Mouse (Mus musculus) kidney, embryonic 14.5 days (tissue): ENCODE results near the gene 2300002M23Rik. TPM values are rescaled to one million over a fixed set of nuclear protein-coding genes. Genes with fewer than 3 reads are reported as not detected.

Experiments
- ATAC-seq: fragments of 200-750 bp; cut with Nextera tagmentation; 2 replicates; pipeline ENCODE4 v1.8.0; 2017; ENCODE audit warnings: moderate number of reproducible peaks, mild to moderate bottlenecking, moderate TSS enrichment, moderate library complexity; ENCODE audit not compliant: low FRiP score, low TSS enrichment
- H3K27ac ChIP-seq: fragments of 300-500 bp; sonication (generic); 2 replicates; pipeline ENCODE4 v1.5.1; 2014; ENCODE audit warnings: low read depth, mild to moderate bottlenecking, low read length, moderate library complexity, mixed read lengths
- H3K27me3 ChIP-seq: fragments of 300-500 bp; sonication (generic); 2 replicates; pipeline ENCODE4 v1.6.1; 2014; ENCODE audit warnings: mild to moderate bottlenecking, low read length; ENCODE audit not compliant: control insufficient read depth, insufficient read depth
- H3K36me3 ChIP-seq: fragments of 300-500 bp; sonication (generic); 2 replicates; pipeline ENCODE4 v1.6.1; 2014; ENCODE audit warnings: low read length, mixed read lengths; ENCODE audit not compliant: control insufficient read depth, insufficient read depth
- H3K4me1 ChIP-seq: fragments of 300-500 bp; sonication (generic); 2 replicates; pipeline ENCODE4 v1.6.1; 2014; ENCODE audit warnings: low read length, mixed read lengths; ENCODE audit not compliant: control insufficient read depth, insufficient read depth
- H3K4me2 ChIP-seq: fragments of 300-500 bp; sonication (generic); replicated peaks from 2 replicates; pipeline ENCODE4 v1.6.1; 2014; ENCODE audit warnings: low read depth, mild to moderate bottlenecking, low read length
- H3K4me3 ChIP-seq: fragments of 300-500 bp; sonication (generic); 2 replicates; pipeline ENCODE4 v1.5.1; 2014; ENCODE audit warnings: mild to moderate bottlenecking, low read length
- H3K9ac ChIP-seq: fragments of 300-500 bp; sonication (generic); 2 replicates; pipeline ENCODE4 v1.6.1; 2014; ENCODE audit warnings: low read depth, mild to moderate bottlenecking, low read length, moderate library complexity
- H3K9me3 ChIP-seq: fragments of 300-500 bp; sonication (generic); 2 replicates; pipeline ENCODE4 v1.6.1; 2016; ENCODE audit warnings: low read length; ENCODE audit not compliant: control insufficient read depth
- WGBS: fragments of 180-500 bp; shearing (Covaris S2); extraction: QIAGEN DNeasy Blood & Tissue Kit; methylation state at CpG from one replicate; pipeline ENCODE4 v1.1.7; 2014; 5-methylcytosine and 5-hydroxymethylcytosine counted together
- polyA plus RNA-seq: library from polyadenylated mRNA; unstranded; fragments of >200 nt; fragmentation: Nextera tagmentation; extraction: Ambion mirVana; gene quantifications from 2 replicates; pipeline ENCODE4 v1.2.1, GENCODE M21; 2014

2300002M23Rik gene
- polyA plus RNA-seq, 1 experiment from 2014 or later, result not detected

GRCm38 (mm10) chr17:35590410-35591218, 23.4 kb downstream of the 2300002M23Rik start:
- Histone ChIP-seq H3K9me3 (no peaks in the 10 kb centered on the region), H3K4me1 (no peaks in the 10 kb centered on the region; the same call in 1 of the 2 replicates), H3K27me3 (no peaks in the 10 kb centered on the region), H3K4me2 (no peak overlapping the region), H3K36me3 (no peaks in the 10 kb centered on the region), H3K27ac (no peak overlapping the region), H3K9ac (no peak overlapping the region), H3K4me3 (no peak overlapping the region)
- WGBS, result 38% methylated on average over 21 of the region's 21 CpGs
- ATAC-seq, result peak; percentile 60

GRCm38 (mm10) chr17:35591219-35591578, 23.9 kb downstream of the 2300002M23Rik start:
- H3K4me2 ChIP-seq, result no peak overlapping the region
- WGBS, result 96% methylated on average over 7 of the region's 7 CpGs
- H3K4me3 ChIP-seq, result no peak overlapping the region
- no peaks in the 10 kb centered on the region for H3K27me3 ChIP-seq
- H3K4me1 ChIP-seq, result no peaks in the 10 kb centered on the region; the same call in 1 of the 2 replicates
- no peaks in the 10 kb centered on the region for H3K36me3 ChIP-seq
- H3K27ac ChIP-seq, result no peak overlapping the region
- no peak overlapping the region for H3K9ac ChIP-seq
- no peak for ATAC-seq
- no peaks in the 10 kb centered on the region for H3K9me3 ChIP-seq

GRCm38 (mm10) chr17:35591731-35592130, 24.5 kb downstream of the 2300002M23Rik start:
- Histone ChIP-seq H3K27me3 (no peaks in the 10 kb centered on the region), H3K36me3 (no peaks in the 10 kb centered on the region), H3K4me3 (no peak overlapping the region), H3K27ac (no peak overlapping the region), H3K9me3 (no peaks in the 10 kb centered on the region), H3K4me1 (no peaks in the 10 kb centered on the region; the same call in 1 of the 2 replicates), H3K4me2 (no peak overlapping the region), H3K9ac (no peak overlapping the region)
- 89% methylated on average over 15 of the region's 15 CpGs for WGBS
- no peak for ATAC-seq

GRCm38 (mm10) chr17:35592131-35592530, 24.9 kb downstream of the 2300002M23Rik start:
- H3K9ac ChIP-seq, result no peak overlapping the region
- 83% methylated on average over 9 of the region's 9 CpGs for WGBS
- no peak overlapping the region for H3K4me2 ChIP-seq
- H3K4me1 ChIP-seq, result no peaks in the 10 kb centered on the region; the same call in 1 of the 2 replicates
- H3K27ac ChIP-seq, result no peak overlapping the region
- no peaks in the 10 kb centered on the region for H3K36me3 ChIP-seq
- no peaks in the 10 kb centered on the region for H3K27me3 ChIP-seq
- H3K4me3 ChIP-seq, result no peak overlapping the region
- no peak for ATAC-seq
- no peaks in the 10 kb centered on the region for H3K9me3 ChIP-seq

- H3K4me1 ChIP-seq, result no peaks in the 10 kb centered on the region; the same call in 1 of the 2 replicates
- H3K9ac ChIP-seq, result no peak overlapping the region
- no peak for ATAC-seq
- H3K27ac ChIP-seq, result no peak overlapping the region
- no peaks in the 10 kb centered on the region for H3K27me3 ChIP-seq
- no peak overlapping the region for H3K4me2 ChIP-seq
- no peaks in the 10 kb centered on the region for H3K9me3 ChIP-seq
- no peaks in the 10 kb centered on the region for H3K36me3 ChIP-seq
- 41% methylated on average over 4 of the region's 4 CpGs for WGBS
- H3K4me3 ChIP-seq, result no peak overlapping the region
These were observed 26.5 kb downstream of the 2300002M23Rik start for GRCm38 (mm10) chr17:35593786-35594185.

GRCm38 (mm10) chr17:35594456-35594855, 27.2 kb downstream of the 2300002M23Rik start:
- Histone ChIP-seq H3K4me3 (no peak overlapping the region), H3K9ac (no peak overlapping the region), H3K36me3 (no peaks in the 10 kb centered on the region), H3K4me2 (no peak overlapping the region), H3K27ac (no peak overlapping the region), H3K4me1 (no peaks in the 10 kb centered on the region; the same call in 1 of the 2 replicates), H3K27me3 (no peaks in the 10 kb centered on the region), H3K9me3 (no peaks in the 10 kb centered on the region)
- 87% methylated on average over 7 of the region's 7 CpGs for WGBS
- ATAC-seq, result no peak

GRCm38 (mm10) chr17:35597399-35597798, 30.1 kb downstream of the 2300002M23Rik start:
- no peaks in the 10 kb centered on the region for H3K36me3 ChIP-seq
- 93% methylated on average over 3 of the region's 3 CpGs for WGBS
- H3K27ac ChIP-seq, result no peak overlapping the region
- no peaks in the 10 kb centered on the region for H3K4me1 ChIP-seq
- no peak overlapping the region for H3K9ac ChIP-seq
- H3K27me3 ChIP-seq, result no peaks in the 10 kb centered on the region
- ATAC-seq, result no peak
- H3K4me2 ChIP-seq, result no peak overlapping the region
- no peaks in the 10 kb centered on the region for H3K9me3 ChIP-seq
- H3K4me3 ChIP-seq, result no peak overlapping the region

GRCm38 (mm10) chr17:35601249-35601648, 34.0 kb downstream of the 2300002M23Rik start, which contains the start of gene Sfta2:
Gene Sfta2, plus strand, starts transcription at chr17:35601549.
- ATAC-seq, result no peak
- Histone ChIP-seq H3K4me1 (no peaks in the 10 kb centered on the region), H3K4me3 (no peak within 1 kb of the TSS), H3K27me3 (no peaks in the 10 kb centered on the region), H3K27ac (no peak within 1 kb of the TSS), H3K9ac (no peak within 1 kb of the TSS), H3K9me3 (no peaks in the 10 kb centered on the region), H3K36me3 (no peaks in the 10 kb centered on the region), H3K4me2 (no peak within 1 kb of the TSS)
- WGBS, result 52% methylated on average over 2 of the region's 2 CpGs

- WGBS, result 46% methylated on average over 8 of the region's 8 CpGs
- no peak overlapping the region for H3K4me2 ChIP-seq
- no peak overlapping the region for H3K4me3 ChIP-seq
- no peak overlapping the region for H3K9ac ChIP-seq
- H3K36me3 ChIP-seq, result no peaks in the 10 kb centered on the region
- no peak; the same call in 1 of the 2 replicates for ATAC-seq
- H3K4me1 ChIP-seq, result no peaks in the 10 kb centered on the region
- no peak overlapping the region for H3K27ac ChIP-seq
- H3K9me3 ChIP-seq, result no peaks in the 10 kb centered on the region
- no peaks in the 10 kb centered on the region for H3K27me3 ChIP-seq
These were observed 34.6 kb downstream of the 2300002M23Rik start for GRCm38 (mm10) chr17:35601736-35602354.
